Mouse (Mus musculus): ENCODE data around the gene Tenm4.

Tenm4 gene

DNA sequence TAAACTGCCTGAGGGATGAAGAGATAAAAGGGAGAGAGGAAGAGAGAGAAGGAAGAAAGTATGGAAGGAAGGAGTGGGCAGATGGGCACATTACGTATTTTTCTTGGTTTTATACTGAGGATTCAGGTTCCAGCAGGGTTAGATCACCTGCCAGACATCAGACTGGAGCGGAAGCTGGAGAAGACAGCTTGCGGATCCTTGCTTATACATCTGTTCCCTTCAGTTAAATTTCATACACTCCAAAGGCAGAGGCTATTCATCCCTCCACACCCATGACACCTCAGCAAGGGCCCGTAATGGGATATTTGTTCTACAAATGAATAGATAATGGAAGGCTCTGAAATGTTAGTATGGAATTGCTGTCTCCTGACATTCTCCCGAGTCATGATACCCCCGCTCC, 655.6 kb downstream of the Tenm4 start:
- no peak for DNase-seq

DNA sequence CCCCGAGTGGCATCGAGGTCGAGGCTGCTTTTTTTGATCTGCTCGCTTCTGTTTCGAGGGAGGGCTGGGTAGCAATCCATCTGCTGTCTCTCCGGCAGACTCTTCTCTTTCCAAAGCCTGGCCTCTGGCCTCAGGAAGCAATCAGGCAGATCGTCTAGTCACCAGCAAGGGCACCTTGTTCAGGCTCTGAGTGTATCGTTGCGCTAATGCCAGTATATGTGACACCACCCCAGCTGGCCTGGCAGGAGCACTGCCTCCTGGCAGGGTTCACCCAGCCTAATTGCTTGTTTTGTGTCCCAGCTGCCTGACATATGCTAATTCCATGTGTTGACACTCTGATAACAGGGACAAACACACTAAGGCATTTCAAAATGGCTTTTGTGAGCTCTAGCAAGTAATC, 661.5 kb downstream of the Tenm4 start:
- DNase-seq = peak; percentile 23

GRCm38 (mm10) chr7:96833012-96833411, 662.0 kb downstream of the Tenm4 start:
- no peak for DNase-seq

GRCm38 (mm10) chr7:96834681-96835289, 663.7 kb downstream of the Tenm4 start:
- DNase-seq = peak; percentile 79

DNA sequence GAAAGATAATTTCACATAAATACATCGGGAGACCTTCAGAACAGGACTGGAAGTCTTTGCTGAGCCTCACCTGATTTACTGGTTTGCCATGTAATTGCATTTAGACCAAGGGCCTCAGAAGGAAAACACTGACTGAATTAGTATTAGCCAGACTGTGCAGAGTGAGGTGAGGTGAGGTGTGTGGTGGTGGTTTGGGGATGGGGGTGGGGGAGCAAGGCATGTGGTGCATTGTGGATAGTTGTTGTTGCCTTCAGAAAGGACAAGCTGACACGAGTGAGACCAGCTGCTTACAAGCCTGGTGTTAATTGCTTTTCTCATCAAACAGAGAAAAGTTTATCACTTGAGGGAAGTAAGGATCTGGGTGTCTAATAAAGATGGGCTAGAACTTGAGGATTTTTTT, 664.3 kb downstream of the Tenm4 start:
- no peak for DNase-seq

GRCm38 (mm10) chr7:96838271-96838841, 667.3 kb downstream of the Tenm4 start:
- no peak for DNase-seq

- DNase-seq = no peak
Observed at GRCm38 (mm10) chr7:96838926-96839325, 667.9 kb downstream of the Tenm4 start.

DNA sequence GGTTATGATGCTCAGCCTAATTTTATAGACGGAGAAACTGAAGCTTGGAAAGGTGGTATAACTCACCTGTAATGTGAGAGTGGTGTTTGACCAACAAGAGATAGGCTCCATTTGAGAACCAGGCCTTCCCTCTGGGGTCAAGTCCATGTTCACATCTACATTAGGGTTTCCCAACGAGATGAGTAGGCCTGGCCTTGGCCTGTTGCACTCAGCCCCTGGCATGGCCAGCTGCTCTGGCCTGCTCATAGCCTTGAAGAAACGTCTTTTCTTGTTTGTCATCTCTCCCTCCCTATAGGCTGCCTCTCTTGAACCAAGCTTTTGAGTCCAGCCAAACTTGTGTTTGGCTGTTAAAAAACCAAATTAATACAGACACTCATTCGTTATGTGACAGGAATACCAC, 668.5 kb downstream of the Tenm4 start:
- DNase-seq = no peak

- DNase-seq = no peak
Observed at GRCm38 (mm10) chr7:96842477-96843255, 671.6 kb downstream of the Tenm4 start.

GRCm38 (mm10) chr7:96844104-96844894, 673.3 kb downstream of the Tenm4 start:
- DNase-seq = peak; percentile 57

DNA sequence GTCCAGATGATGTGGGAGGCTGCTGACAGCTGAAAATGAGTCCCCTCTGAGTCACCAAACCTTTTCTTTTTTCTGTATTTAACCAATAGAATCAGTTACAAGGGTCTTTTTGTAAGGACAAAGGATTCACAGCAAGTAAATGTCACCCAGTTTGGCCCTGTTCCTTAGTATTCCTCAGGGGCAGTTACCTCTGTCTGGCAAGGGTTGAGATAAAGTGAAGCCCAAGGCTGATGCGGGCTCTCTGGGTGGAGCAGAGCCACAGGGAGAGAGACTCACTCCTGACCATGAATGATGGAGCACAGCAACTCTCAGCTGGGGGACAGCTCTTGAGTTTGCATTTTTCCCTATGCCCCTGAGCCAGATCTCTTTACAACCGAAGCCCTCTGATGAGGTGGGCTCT, 681.7 kb downstream of the Tenm4 start:
- DNase-seq = no peak

- no peak for DNase-seq
Observed at GRCm38 (mm10) chr7:96855867-96856406, 684.9 kb downstream of the Tenm4 start.

DNA sequence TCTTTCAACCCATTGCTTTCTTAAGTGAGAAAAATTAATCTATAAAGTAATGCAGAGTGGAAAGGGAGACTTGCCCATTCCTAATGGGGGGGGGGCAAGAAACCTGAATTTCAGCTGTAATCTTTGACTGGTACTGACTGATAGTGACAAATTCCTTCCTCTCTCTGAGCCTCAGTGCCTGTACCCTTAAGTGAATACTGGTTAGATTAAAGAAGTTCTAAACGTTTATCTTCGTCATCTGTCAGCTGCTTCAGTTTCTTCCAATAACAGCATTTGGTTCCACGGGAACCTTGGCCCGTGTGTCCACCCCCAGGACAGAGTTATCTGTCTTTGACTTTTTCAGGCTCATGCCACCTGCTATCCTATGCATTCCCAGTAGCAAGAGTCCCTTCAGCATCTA, 685.5 kb downstream of the Tenm4 start:
- DNase-seq = no peak

DNA sequence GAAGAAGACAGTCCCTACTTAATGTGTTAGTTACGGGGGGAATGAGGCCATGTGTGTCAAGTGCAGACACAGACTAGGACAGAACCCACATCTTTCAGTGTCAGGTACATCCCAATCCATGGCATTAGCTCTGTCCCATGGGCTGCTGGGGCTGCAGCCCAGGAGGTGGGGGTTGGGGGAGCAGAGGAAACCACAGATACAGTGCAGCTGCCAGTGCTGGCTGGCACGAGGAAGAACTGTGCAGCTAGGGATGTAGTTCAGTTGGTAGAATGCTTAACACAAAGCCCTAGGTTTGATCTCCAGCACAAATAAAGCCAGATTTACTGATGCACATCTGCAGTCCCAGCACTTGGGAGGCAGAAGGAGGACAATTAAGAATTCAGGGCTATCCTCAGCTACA, 688.0 kb downstream of the Tenm4 start:
- no peak for DNase-seq

GRCm38 (mm10) chr7:96859684-96860083, 688.6 kb downstream of the Tenm4 start:
- DNase-seq = no peak

DNA sequence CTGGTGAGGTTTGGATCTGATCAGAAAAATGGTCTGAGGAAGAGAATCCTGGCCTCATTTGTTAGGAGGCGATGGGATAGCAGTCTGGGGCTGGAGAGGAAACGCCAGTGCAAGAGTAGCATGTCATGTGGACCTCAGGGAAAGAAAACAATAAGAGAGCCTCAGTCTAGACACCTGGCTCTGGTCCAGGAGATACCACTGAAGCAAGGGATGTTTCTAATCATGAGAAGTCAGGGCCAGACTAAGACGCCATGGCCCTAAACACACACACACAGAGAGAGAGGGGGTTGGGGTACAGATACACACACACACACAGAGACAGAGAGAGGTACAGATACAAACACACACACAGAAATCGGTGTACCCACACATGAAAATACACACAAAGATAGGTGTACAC, 689.6 kb downstream of the Tenm4 start:
- peak; percentile 66 for DNase-seq

- no peak for DNase-seq
Observed at GRCm38 (mm10) chr7:96864894-96865722, 694.1 kb downstream of the Tenm4 start.

DNA sequence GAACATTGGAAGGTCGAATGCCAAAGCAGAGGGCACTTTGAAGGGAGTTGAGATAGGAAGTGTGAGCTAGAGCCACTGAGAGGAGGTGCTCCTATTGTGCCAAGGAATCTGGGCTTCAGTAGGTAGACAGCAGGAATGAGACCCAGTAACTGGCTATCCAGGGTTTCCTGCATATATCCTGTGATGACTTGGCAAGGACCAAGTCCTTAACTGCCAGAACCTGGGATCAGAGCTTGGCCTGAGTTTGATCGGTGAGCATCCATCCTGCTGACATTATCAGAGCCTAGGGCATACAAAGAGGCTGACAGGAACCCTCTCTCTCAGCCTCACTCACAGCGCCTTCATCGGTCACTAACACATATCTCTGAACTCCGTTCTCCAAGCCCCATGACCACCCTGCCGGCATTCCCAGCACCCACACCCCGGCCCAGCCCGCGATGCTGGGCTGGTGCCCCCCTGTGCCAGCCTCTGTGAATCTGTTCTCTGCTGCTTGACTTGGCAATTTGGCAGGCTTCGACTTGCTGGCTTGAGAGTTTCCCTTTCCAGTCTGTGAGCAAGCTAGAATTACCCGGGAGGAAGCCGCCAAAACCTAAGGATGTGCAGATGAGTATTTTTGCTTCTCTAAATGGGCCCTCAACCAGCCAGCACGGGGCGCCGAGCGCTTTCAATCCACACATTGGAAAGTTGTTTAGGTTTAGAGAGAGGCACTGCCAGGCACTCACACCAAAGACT, 698.2 kb downstream of the Tenm4 start:
- no peak for DNase-seq

DNA sequence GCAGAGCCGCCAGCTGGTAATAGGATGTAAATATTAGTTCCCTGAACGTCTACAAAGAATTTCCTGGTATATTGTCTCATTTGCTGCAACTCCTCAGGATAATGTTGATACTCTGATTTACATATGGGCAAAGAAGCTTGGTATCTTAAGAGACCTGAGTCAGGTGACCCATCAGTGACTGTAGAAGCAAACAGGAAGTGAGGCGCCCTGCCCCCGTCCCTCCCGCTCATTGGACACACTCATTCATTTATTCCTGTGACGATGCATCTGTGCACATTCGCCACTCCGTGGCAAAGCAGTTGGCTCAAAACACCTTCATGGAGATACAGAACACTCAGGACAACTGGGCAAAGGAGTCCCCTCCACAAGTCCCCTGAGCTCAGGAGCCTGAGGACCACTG, 699.4 kb downstream of the Tenm4 start:
- no peak for DNase-seq

DNA sequence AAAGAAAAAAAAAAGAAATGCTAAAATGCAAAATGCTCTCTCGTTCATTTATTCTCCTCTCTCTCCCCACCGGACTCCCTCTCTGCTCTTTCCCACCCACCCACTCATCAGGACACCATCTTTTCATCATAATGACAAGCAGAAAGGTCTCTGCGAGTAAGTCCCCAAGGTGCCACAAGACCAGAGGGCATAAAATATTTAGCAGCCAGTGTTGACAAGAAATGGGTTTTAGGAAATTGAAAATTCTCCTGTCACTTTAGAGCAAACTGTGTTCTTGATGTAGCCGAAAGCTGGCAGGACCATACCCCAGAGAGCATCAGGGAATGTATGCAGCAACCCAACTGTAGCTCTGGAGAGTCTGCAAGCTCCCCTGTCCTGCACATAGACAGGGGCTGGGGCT, 700.0 kb downstream of the Tenm4 start:
- no peak for DNase-seq

GRCm38 (mm10) chr7:96878511-96879276, 707.6 kb downstream of the Tenm4 start:
- no peak for DNase-seq

Data from kidney, postnatal 10 days (tissue).